Mouse (Mus musculus): Measurements from ENCODE around the gene Sppl2a. TPM values are rescaled to one million over a fixed set of nuclear protein-coding genes. Genes with fewer than 3 reads are reported as not detected.

Sppl2a gene
- polyA plus RNA-seq, 1 experiment, result 23.0 TPM

- no peak for DNase-seq
- 80% methylated on average over 2 of the region's 2 CpGs for WGBS
- no peak overlapping the region for H3K4me3 ChIP-seq (replicated peaks; ENCODE audit: extremely low read depth, low read depth, low read length)
- H3K4me1 ChIP-seq (ENCODE audit: control insufficient read depth, insufficient read depth, low read length), result no peaks in the 10 kb centered on the region
- TF ChIP-seq CTCF (IDR thresholded peaks at IDR 0.05; ENCODE audit: insufficient read depth, low read length), result no peak
Measured at GRCm38 (mm10) chr2:126943211-126943610, 10.2 kb upstream of the Sppl2a start.

- 84% methylated on average over 3 of the region's 3 CpGs for WGBS
- DNase-seq, result no peak
- Histone ChIP-seq H3K4me3 (replicated peaks; ENCODE audit: extremely low read depth, low read depth, low read length) (no peak overlapping the region), H3K4me1 (ENCODE audit: control insufficient read depth, insufficient read depth, low read length) (no peaks in the 10 kb centered on the region)
- TF ChIP-seq CTCF (IDR thresholded peaks at IDR 0.05; ENCODE audit: insufficient read depth, low read length), result no peak
- no peak for TF ChIP-seq POLR2A (IDR thresholded peaks at IDR 0.05; ENCODE audit: borderline replicate concordance, extremely low read depth, low read depth, low read length)
Measured at GRCm38 (mm10) chr2:126940314-126940866, 7.4 kb upstream of the Sppl2a start.

GRCm38 (mm10) chr2:126938069-126938468 is 5.0 kb upstream of the Sppl2a start:
- peaks cover 7% of the 10 kb centered on the region; the same call in 1 of the 2 replicates for H3K4me1 ChIP-seq (ENCODE audit: control insufficient read depth, insufficient read depth, low read length)
- WGBS, result 75% methylated on average over 6 of the region's 6 CpGs
- TF ChIP-seq POLR2A (IDR thresholded peaks at IDR 0.05; ENCODE audit: borderline replicate concordance, extremely low read depth, low read depth, low read length) (no peak), CTCF (IDR thresholded peaks at IDR 0.05; ENCODE audit: insufficient read depth, low read length) (no peak)
- no peak for DNase-seq
- H3K4me3 ChIP-seq (replicated peaks; ENCODE audit: extremely low read depth, low read depth, low read length), result no peak overlapping the region

GRCm38 (mm10) chr2:126933921-126934320 is 886 bp upstream of the Sppl2a start:
- H3K4me1 ChIP-seq (ENCODE audit: control insufficient read depth, insufficient read depth, low read length), result peaks cover 7% of the 10 kb centered on the region; the same call in 1 of the 2 replicates
- no peak for DNase-seq
- TF ChIP-seq CTCF (IDR thresholded peaks at IDR 0.05; ENCODE audit: insufficient read depth, low read length), result no peak
- no peak for TF ChIP-seq POLR2A (IDR thresholded peaks at IDR 0.05; ENCODE audit: borderline replicate concordance, extremely low read depth, low read depth, low read length)
- peak overlapping the region; percentile 31 for H3K4me3 ChIP-seq (replicated peaks; ENCODE audit: extremely low read depth, low read depth, low read length)

GRCm38 (mm10) chr2:126932261-126932896 is 656 bp downstream of the Sppl2a start:
- peak; percentile 65 for DNase-seq
- no peak for TF ChIP-seq CTCF (IDR thresholded peaks at IDR 0.05; ENCODE audit: insufficient read depth, low read length)
- no peak for TF ChIP-seq POLR2A (IDR thresholded peaks at IDR 0.05; ENCODE audit: borderline replicate concordance, extremely low read depth, low read depth, low read length)
- 2% methylated on average over 15 of the region's 15 CpGs for WGBS

GRCm38 (mm10) chr2:126931784-126932183 is 1.3 kb downstream of the Sppl2a start:
- WGBS, result 37% methylated on average over 4 of the region's 4 CpGs
- TF ChIP-seq CTCF (IDR thresholded peaks at IDR 0.05; ENCODE audit: insufficient read depth, low read length) (no peak), POLR2A (IDR thresholded peaks at IDR 0.05; ENCODE audit: borderline replicate concordance, extremely low read depth, low read depth, low read length) (no peak)
- Histone ChIP-seq H3K4me3 (replicated peaks; ENCODE audit: extremely low read depth, low read depth, low read length) (no peak overlapping the region), H3K4me1 (ENCODE audit: control insufficient read depth, insufficient read depth, low read length) (peaks cover 7% of the 10 kb centered on the region; the same call in 1 of the 2 replicates)
- no peak for DNase-seq

More at GRCm38 (mm10) chr2:126932261-126932896, 656 bp downstream of the Sppl2a start:
- peak overlapping the region; percentile 78 for H3K4me3 ChIP-seq (replicated peaks; ENCODE audit: extremely low read depth, low read depth, low read length)
- peaks cover 7% of the 10 kb centered on the region; the same call in 1 of the 2 replicates for H3K4me1 ChIP-seq (ENCODE audit: control insufficient read depth, insufficient read depth, low read length)

- no peak for DNase-seq
- WGBS, result 72% methylated on average over 6 of the region's 6 CpGs
- TF ChIP-seq POLR2A (IDR thresholded peaks at IDR 0.05; ENCODE audit: borderline replicate concordance, extremely low read depth, low read depth, low read length) (no peak), CTCF (IDR thresholded peaks at IDR 0.05; ENCODE audit: insufficient read depth, low read length) (no peak)
- H3K4me3 ChIP-seq (replicated peaks; ENCODE audit: extremely low read depth, low read depth, low read length), result no peak overlapping the region
- H3K4me1 ChIP-seq (ENCODE audit: control insufficient read depth, insufficient read depth, low read length), result peaks cover 3% of the 10 kb centered on the region; the same call in 1 of the 2 replicates
Measured at GRCm38 (mm10) chr2:126928681-126929080, 4.4 kb downstream of the Sppl2a start.

- TF ChIP-seq POLR2A (IDR thresholded peaks at IDR 0.05; ENCODE audit: borderline replicate concordance, extremely low read depth, low read depth, low read length) (no peak), CTCF (IDR thresholded peaks at IDR 0.05; ENCODE audit: insufficient read depth, low read length) (no peak)
- Histone ChIP-seq H3K4me1 (ENCODE audit: control insufficient read depth, insufficient read depth, low read length) (no peaks in the 10 kb centered on the region), H3K4me3 (replicated peaks; ENCODE audit: extremely low read depth, low read depth, low read length) (no peak overlapping the region)
- WGBS, result 67% methylated on average over 12 of the region's 12 CpGs
- DNase-seq, result no peak
Measured at GRCm38 (mm10) chr2:126920358-126921060, 12.5 kb downstream of the Sppl2a start.

GRCm38 (mm10) chr2:126916236-126916635 is 16.8 kb downstream of the Sppl2a start:
- 43% methylated on average over 1 of the region's 1 CpGs for WGBS
- no peak overlapping the region for H3K4me3 ChIP-seq (replicated peaks; ENCODE audit: extremely low read depth, low read depth, low read length)
- DNase-seq, result no peak
- H3K4me1 ChIP-seq (ENCODE audit: control insufficient read depth, insufficient read depth, low read length), result no peaks in the 10 kb centered on the region
- TF ChIP-seq CTCF (IDR thresholded peaks at IDR 0.05; ENCODE audit: insufficient read depth, low read length) (no peak), POLR2A (IDR thresholded peaks at IDR 0.05; ENCODE audit: borderline replicate concordance, extremely low read depth, low read depth, low read length) (no peak)

All from lung, adult 2 months (tissue).